Mouse (Mus musculus) MEL (cell line): Measurements from ENCODE around the gene Ankrd7. TPM values are rescaled to one million over a fixed set of nuclear protein-coding genes. Genes with fewer than 3 reads are reported as not detected.

Experiments
- DNase-seq: peaks from one replicate; pipeline ENCODE4 v3.0.0; 2011; ENCODE audit warnings: low read depth, low spot score
- H3K27ac ChIP-seq: 2 replicates; pipeline ENCODE4 v1.5.1; 2012; ENCODE audit warnings: low read depth, mild to moderate bottlenecking, control low read depth, low read length, moderate library complexity; ENCODE audit not compliant: control insufficient read depth
- H3K27me3 ChIP-seq, 2 experiments: fragments of 150-350 bp in 1 of 2; sonication (generic) in 1 of 2; 2 replicates each; pipeline ENCODE4 v1.6.1; 2012; ENCODE audit warnings: low read length in 2 of 2, mild to moderate bottlenecking in 2 of 2, improper control_type of control experiment in 1 of 2, moderate library complexity in 1 of 2; ENCODE audit not compliant: insufficient read depth in 2 of 2, control insufficient read depth in 1 of 2
- H3K36me3 ChIP-seq, 2 experiments: 2 replicates each; pipeline ENCODE4 v1.6.1; 2012 to 2014; ENCODE audit warnings: low read length in 2 of 2, improper control_type of control experiment in 1 of 2, inconsistent platforms in 1 of 2, mild to moderate bottlenecking in 1 of 2; ENCODE audit not compliant: insufficient read depth in 2 of 2, control insufficient read depth in 1 of 2
- H3K4me1 ChIP-seq, 2 experiments: fragments of 150-350 bp in 1 of 2; sonication (generic) in 1 of 2; 2 replicates each; pipeline ENCODE4 v1.6.1; 2012; ENCODE audit warnings: low read length in 2 of 2, improper control_type of control experiment in 1 of 2, mild to moderate bottlenecking in 1 of 2; ENCODE audit not compliant: insufficient read depth in 2 of 2, control insufficient read depth in 1 of 2
- H3K4me3 ChIP-seq, 2 experiments: fragments of 150-350 bp in 1 of 2; sonication (generic) in 1 of 2; 2 replicates each; pipeline ENCODE4 v1.5.1; 2012; ENCODE audit warnings: low read depth in 2 of 2, low read length in 2 of 2, mild to moderate bottlenecking in 2 of 2, moderate library complexity in 2 of 2, control low read depth in 1 of 2, improper control_type of control experiment in 1 of 2; ENCODE audit not compliant: control insufficient read depth in 1 of 2, insufficient read depth in 1 of 2
- H3K79me2 ChIP-seq: 2 replicates; pipeline ENCODE4 v1.6.1; 2012; ENCODE audit warnings: mild to moderate bottlenecking, low read length, moderate library complexity; ENCODE audit not compliant: control insufficient read depth, poor library complexity, insufficient read depth
- H3K9ac ChIP-seq: 2 replicates; pipeline ENCODE4 v1.6.1; 2012; ENCODE audit warnings: low read depth, mild to moderate bottlenecking, control low read depth, low read length, moderate library complexity; ENCODE audit not compliant: control insufficient read depth, poor library complexity, severe bottlenecking
- H3K9me3 ChIP-seq: fragments of 150-350 bp; sonication (generic); replicated peaks from 2 replicates; pipeline ENCODE4 v1.6.1; 2012; ENCODE audit warnings: mild to moderate bottlenecking, low read length, improper control_type of control experiment, moderate library complexity; ENCODE audit not compliant: insufficient read depth
- CTCF ChIP-seq, 3 experiments: IDR thresholded peaks in 2 of 3; conservative IDR thresholded peaks in 1 of 3; 2 replicates each; pipeline ENCODE4 v1.5.1; 2011 to 2012; ENCODE audit warnings: low read length in 3 of 3, low read depth in 2 of 3, mild to moderate bottlenecking in 2 of 3, improper control_type of control experiment in 1 of 3, inconsistent platforms in 1 of 3, mixed read lengths in 1 of 3, moderate library complexity in 1 of 3; ENCODE audit not compliant: control insufficient read depth in 1 of 3, insufficient read depth in 1 of 3, poor library complexity in 1 of 3, severe bottlenecking in 1 of 3
- E2F4 ChIP-seq: IDR thresholded peaks from 2 replicates; pipeline ENCODE4 v1.6.1; 2011; ENCODE audit warnings: low read depth, low read length, improper control_type of control experiment, borderline replicate concordance
- ETS1 ChIP-seq: IDR thresholded peaks from 2 replicates; pipeline ENCODE4 v1.6.1; 2012; ENCODE audit warnings: low read depth, mild to moderate bottlenecking, inconsistent platforms, low read length, improper control_type of control experiment, moderate library complexity
- GABPA ChIP-seq: IDR thresholded peaks from 2 replicates; pipeline ENCODE4 v1.6.1; 2012; ENCODE audit warnings: low read depth, mild to moderate bottlenecking, inconsistent platforms, low read length, improper control_type of control experiment, moderate library complexity
- GATA1 ChIP-seq: IDR thresholded peaks from 2 replicates; pipeline ENCODE4 v1.6.1; 2011; ENCODE audit warnings: low read depth, low read length, improper control_type of control experiment
- JUND ChIP-seq: IDR thresholded peaks from 2 replicates; pipeline ENCODE4 v1.6.1; 2011; ENCODE audit warnings: low read depth, mild to moderate bottlenecking, improper control_type of control experiment, low read length
- KAT2A ChIP-seq: conservative IDR thresholded peaks from 2 replicates; pipeline ENCODE4 v1.6.1; 2012; ENCODE audit warnings: low read depth, low read length, improper control_type of control experiment, inconsistent platforms
- MAFK ChIP-seq: IDR thresholded peaks from 2 replicates; pipeline ENCODE4 v1.6.1; 2011; ENCODE audit warnings: low read depth, mild to moderate bottlenecking, low read length, improper control_type of control experiment, borderline replicate concordance
- MEF2A ChIP-seq: IDR thresholded peaks from 2 replicates; pipeline ENCODE4 v1.6.1; 2014; ENCODE audit warnings: low read depth, mild to moderate bottlenecking, inconsistent platforms, low read length, improper control_type of control experiment; ENCODE audit not compliant: poor library complexity, insufficient replicate concordance, severe bottlenecking; ENCODE audit errors: extremely low read depth
- POLR2A ChIP-seq, 2 experiments: IDR thresholded peaks; 2 replicates each; pipeline ENCODE4 v1.6.1; 2011 to 2012; ENCODE audit warnings: low read length in 2 of 2, mild to moderate bottlenecking in 2 of 2, control low read depth in 1 of 2, improper control_type of control experiment in 1 of 2, low read depth in 1 of 2, moderate library complexity in 1 of 2; ENCODE audit not compliant: control insufficient read depth in 1 of 2, insufficient read depth in 1 of 2, poor library complexity in 1 of 2
- POLR2AphosphoS5 ChIP-seq: IDR thresholded peaks from 2 replicates; pipeline ENCODE4 v1.6.1; 2012; ENCODE audit warnings: low read depth, borderline replicate concordance, mild to moderate bottlenecking, inconsistent platforms, low read length, moderate library complexity, mixed read lengths
- RAD21 ChIP-seq: IDR thresholded peaks from 2 replicates; pipeline ENCODE4 v1.6.1; 2011; ENCODE audit warnings: mild to moderate bottlenecking, low read depth, low read length, improper control_type of control experiment
- RCOR1 ChIP-seq: IDR thresholded peaks from 2 replicates; pipeline ENCODE4 v1.6.1; 2012; ENCODE audit warnings: low read depth, mild to moderate bottlenecking, inconsistent platforms, low read length, improper control_type of control experiment
- SIN3A ChIP-seq: IDR thresholded peaks from 2 replicates; pipeline ENCODE4 v1.6.1; 2012; ENCODE audit warnings: low read length, improper control_type of control experiment, inconsistent platforms
- UBTF ChIP-seq: IDR thresholded peaks from 2 replicates; pipeline ENCODE4 v1.6.1; 2012; ENCODE audit warnings: low read depth, mild to moderate bottlenecking, inconsistent platforms, low read length, improper control_type of control experiment, moderate library complexity, borderline replicate concordance; ENCODE audit not compliant: insufficient read depth
- USF2 ChIP-seq, 2 experiments: IDR thresholded peaks; 2 replicates each; pipeline ENCODE4 v1.6.1; 2011 to 2012; ENCODE audit warnings: improper control_type of control experiment in 2 of 2, low read length in 2 of 2, borderline replicate concordance in 1 of 2, inconsistent platforms in 1 of 2, low read depth in 1 of 2, mild to moderate bottlenecking in 1 of 2; ENCODE audit not compliant: insufficient read depth in 1 of 2
- ZMIZ1 ChIP-seq: IDR thresholded peaks from 2 replicates; pipeline ENCODE4 v1.6.1; 2012; ENCODE audit warnings: low read depth, mild to moderate bottlenecking, inconsistent platforms, low read length, improper control_type of control experiment, moderate library complexity
- polyA plus RNA-seq, 2 experiments: library from polyadenylated mRNA; stranded (reverse) in 1 of 2; unstranded in 1 of 2; fragments of >175 nt in 1 of 2; fragments of >200 nt in 1 of 2; gene quantifications; 2 replicates each; pipeline versions ENCODE4 v1.2.1 to v1.2.4; 2012; ENCODE audit warnings: low replicate concordance in 2 of 2, low read depth in 1 of 2; ENCODE audit not compliant: insufficient read length in 2 of 2, insufficient read depth in 1 of 2, missing spikeins in 1 of 2
- total RNA-seq: library from RNA; depleted of rRNA; stranded (reverse); fragments of 300-350 nt; gene quantifications from 2 replicates; pipeline ENCODE4 v1.2.3, GENCODE M21; 2012

Gene Ankrd7
- total and polyA plus RNA-seq, 3 experiments = not detected

GRCm38 (mm10) chr6:18848051-18848701 lies 17.9 kb upstream of the Ankrd7 start, which contains the start of gene Lsm8 (continued):
- TF ChIP-seq ETS1 (peak; percentile 26; the same call in 1 of the 2 replicates), GABPA (no peak), CTCF (IDR thresholded peaks at IDR 0.05 in 2 of 3, conservative IDR thresholded peaks at IDR 0.05 in 1 of 3; ENCODE audit: control insufficient read depth in 1 of 3, insufficient read depth in 1 of 3, low read depth in 2 of 3, low read length in 3 of 3, poor library complexity in 1 of 3, severe bottlenecking in 1 of 3) (no peak), ZMIZ1 (no peak; the same call in 1 of the 2 replicates), RCOR1 (no peak), POLR2AphosphoS5 (peak; percentile 78; the same call in 1 of the 2 replicates), KAT2A (peak; percentile 57; the same call in 1 of the 2 replicates), MAFK (no peak)

- Histone ChIP-seq H3K27me3 (no peaks in the 10 kb centered on the region), H3K27ac (peak overlapping the region; percentile 62)
- no peak for TF ChIP-seq UBTF
- TF ChIP-seq ZMIZ1 = peak; percentile 11; the same call in 1 of the 2 replicates
- TF ChIP-seq, all 39 proteins: peak for 1
Observed at GRCm38 (mm10) chr6:18848702-18849061, 17.4 kb upstream of the Ankrd7 start.

GRCm38 (mm10) chr6:18855323-18855722 lies 10.8 kb upstream of the Ankrd7 start:
- H3K27me3 ChIP-seq = no peaks in the 10 kb centered on the region
- no peaks in the 10 kb centered on the region for H3K9me3 ChIP-seq
- H3K79me2 ChIP-seq = no peaks in the 10 kb centered on the region; the same call in 1 of the 2 replicates
- H3K27ac ChIP-seq = no peak overlapping the region
- TF ChIP-seq MEF2A (no peak), GATA1 (no peak), CTCF (IDR thresholded peaks at IDR 0.05 in 2 of 3, conservative IDR thresholded peaks at IDR 0.05 in 1 of 3; ENCODE audit: control insufficient read depth in 1 of 3, insufficient read depth in 1 of 3, low read depth in 2 of 3, low read length in 3 of 3, poor library complexity in 1 of 3, severe bottlenecking in 1 of 3) (no peak), JUND (no peak), RAD21 (no peak), USF2 (IDR thresholded peaks at IDR 0.05; ENCODE audit: borderline replicate concordance in 1 of 2, insufficient read depth in 1 of 2, low read depth in 1 of 2, low read length in 2 of 2) (no peak), POLR2A (IDR thresholded peaks at IDR 0.05; ENCODE audit: control insufficient read depth in 1 of 2, insufficient read depth in 1 of 2, low read depth in 1 of 2, low read length in 2 of 2, poor library complexity in 1 of 2) (no peak), E2F4 (no peak), GABPA (no peak), SIN3A (no peak)
- H3K4me1 ChIP-seq = no peaks in the 10 kb centered on the region
- no peak overlapping the region for H3K4me3 ChIP-seq
- no peak overlapping the region for H3K9ac ChIP-seq
- peaks cover 5 to 6% of the 10 kb centered on the region in 2 experiments for H3K36me3 ChIP-seq
- no peak for DNase-seq

More at GRCm38 (mm10) chr6:18848702-18849061, 17.4 kb upstream of the Ankrd7 start:
- Histone ChIP-seq H3K4me1 (peaks cover 2 to 3% of the 10 kb centered on the region in 2 experiments; a peak in 2 of 4 replicates), H3K36me3 (peaks cover 0 to 17% of the 10 kb centered on the region in 2 experiments), H3K9ac (peak overlapping the region; percentile 86), H3K4me3 (peak overlapping the region; percentile 76 to 97), H3K9me3 (no peaks in the 10 kb centered on the region), H3K79me2 (peaks cover 12% of the 10 kb centered on the region)
- DNase-seq = no peak
